Mouse (Mus musculus) hindlimb bud, embryonic 11.5 days (tissue): ENCODE measurements around the gene Lrrfip2.

Experiments used
- DNase-seq: peaks from one replicate; pipeline ENCODE4 v3.0.0-alpha.2; 2012; ENCODE audit warnings: low read depth, low spot score; ENCODE audit errors: extremely low spot score

Gene Lrrfip2

GRCm38 (mm10) chr9:111117126-111117642 lies at the start of gene Lrrfip2:
Gene Lrrfip2, plus strand, starts transcription at chr9:111117592.
- no peak for DNase-seq

DNA sequence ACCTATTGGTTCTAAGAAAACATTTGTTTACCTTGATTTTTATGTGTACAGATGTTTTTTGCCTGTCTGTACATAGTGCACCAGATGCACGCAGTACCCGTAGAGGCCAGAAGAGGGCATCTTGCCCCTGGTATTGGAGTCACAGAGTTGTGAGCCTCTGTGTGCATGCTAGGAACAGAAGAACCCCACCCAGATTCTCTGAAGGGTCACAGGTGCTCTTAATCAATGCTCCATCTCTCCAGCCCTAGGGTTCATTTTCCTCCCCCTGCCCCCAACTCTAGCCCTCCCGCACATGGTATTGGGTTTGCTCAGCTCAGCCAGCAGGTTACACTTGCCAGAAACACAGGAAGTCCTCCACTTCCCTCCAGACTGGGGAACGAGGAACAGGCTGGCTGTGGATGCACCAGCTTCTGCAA lies 46.8 kb upstream of the Lrrfip2 start:
- DNase-seq, result peak; percentile 56

GRCm38 (mm10) chr9:111072175-111072574 lies 45.2 kb upstream of the Lrrfip2 start:
- no peak for DNase-seq

- DNase-seq, result no peak
These were observed 44.4 kb upstream of the Lrrfip2 start for GRCm38 (mm10) chr9:111072971-111073370.

DNA sequence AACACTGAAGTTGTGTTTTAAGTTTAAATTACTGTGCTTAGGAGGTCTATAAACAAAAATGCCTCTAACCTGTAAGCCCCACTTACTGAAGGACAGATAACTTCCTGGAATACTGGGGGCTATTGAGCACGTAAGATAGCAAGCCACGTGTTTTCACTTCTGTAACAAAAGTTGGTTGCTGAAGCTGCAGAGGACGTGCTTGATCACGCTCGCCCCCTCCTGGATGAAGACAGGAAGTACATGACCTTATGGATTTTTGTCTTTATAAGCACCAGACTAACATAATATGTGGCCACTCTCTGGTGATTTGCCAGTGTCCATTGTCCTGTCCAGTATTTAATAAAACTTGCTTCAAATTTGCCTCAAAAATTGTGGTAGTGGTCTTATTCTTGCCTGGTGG lies 39.6 kb upstream of the Lrrfip2 start:
- DNase-seq, result no peak

- DNase-seq, result no peak
These were observed 36.6 kb upstream of the Lrrfip2 start for GRCm38 (mm10) chr9:111080801-111081200.

- no peak for DNase-seq
These were observed 35.6 kb upstream of the Lrrfip2 start for GRCm38 (mm10) chr9:111081765-111082164.

- no peak for DNase-seq
These were observed 32.1 kb upstream of the Lrrfip2 start for GRCm38 (mm10) chr9:111085329-111085728.

- DNase-seq, result no peak
These were observed 31.3 kb upstream of the Lrrfip2 start for GRCm38 (mm10) chr9:111086137-111086536.

GRCm38 (mm10) chr9:111086995-111087606 lies 30.3 kb upstream of the Lrrfip2 start:
- DNase-seq, result no peak

DNA sequence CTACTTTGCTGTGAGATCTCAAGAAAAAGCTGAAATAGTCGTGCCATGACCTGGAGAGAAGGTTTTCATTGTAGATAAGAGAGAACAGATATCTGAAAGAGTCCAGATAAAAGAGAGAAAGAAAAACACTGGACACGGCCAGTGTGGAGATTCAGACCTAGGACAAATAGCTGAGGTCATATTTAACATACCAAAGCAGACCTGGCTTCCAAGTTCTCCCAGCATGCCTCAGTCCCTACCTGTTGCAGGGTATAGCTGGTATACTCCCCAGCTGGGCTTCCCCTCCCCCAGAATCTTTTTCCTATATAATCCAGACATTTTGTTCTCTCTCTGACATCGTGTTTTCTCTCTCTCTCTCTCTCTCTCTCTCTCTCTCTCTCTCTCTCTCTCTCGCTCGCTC lies 29.4 kb upstream of the Lrrfip2 start:
- no peak for DNase-seq

DNA sequence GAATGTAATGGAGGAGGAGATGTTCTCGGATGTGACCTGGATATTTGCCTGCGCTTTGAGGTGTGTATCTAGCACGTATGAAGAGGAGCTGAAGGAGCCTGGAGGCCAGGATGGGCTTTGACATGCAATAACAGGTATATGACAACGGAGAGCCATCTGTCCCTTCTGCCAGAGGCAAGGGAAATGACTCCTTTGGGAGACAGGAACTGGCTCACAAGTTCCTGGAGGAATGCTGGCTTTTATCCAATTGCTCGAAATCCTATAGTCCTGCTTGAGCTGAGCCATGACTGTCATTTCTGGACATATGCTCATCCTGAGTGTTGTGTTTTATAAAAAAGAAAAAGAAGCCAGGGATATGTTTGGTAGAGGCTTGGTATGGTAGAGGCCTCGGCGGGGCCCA lies 28.5 kb upstream of the Lrrfip2 start:
- DNase-seq, result no peak

- no peak for DNase-seq
These were observed 24.7 kb upstream of the Lrrfip2 start for GRCm38 (mm10) chr9:111092657-111093056.

DNA sequence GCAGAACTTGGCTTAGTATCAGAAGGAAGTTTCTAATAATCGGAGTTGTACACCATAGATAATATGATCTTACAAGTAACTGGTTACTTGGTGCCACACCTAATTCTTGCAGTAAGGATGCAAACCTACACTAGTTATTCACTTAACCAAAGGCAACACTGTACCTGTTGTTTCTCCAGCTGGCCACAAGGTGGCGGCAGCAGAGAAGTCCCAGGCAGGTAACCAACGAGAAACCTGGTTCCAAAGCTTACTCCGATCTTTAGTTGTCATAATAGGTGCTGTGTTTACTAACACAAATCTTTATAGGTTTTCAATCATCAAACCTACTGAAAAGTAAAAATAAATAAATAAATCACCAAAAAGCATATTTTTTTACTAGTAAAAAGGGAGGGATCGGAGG lies 24.3 kb upstream of the Lrrfip2 start:
- DNase-seq, result no peak

GRCm38 (mm10) chr9:111094626-111095025 lies 22.8 kb upstream of the Lrrfip2 start:
- DNase-seq, result no peak

- DNase-seq, result no peak
These were observed 21.7 kb upstream of the Lrrfip2 start for GRCm38 (mm10) chr9:111095710-111096109.

- no peak for DNase-seq
These were observed 20.7 kb upstream of the Lrrfip2 start for GRCm38 (mm10) chr9:111096419-111097326.

- DNase-seq, result no peak
These were observed 19.8 kb upstream of the Lrrfip2 start for GRCm38 (mm10) chr9:111097543-111097942.

DNA sequence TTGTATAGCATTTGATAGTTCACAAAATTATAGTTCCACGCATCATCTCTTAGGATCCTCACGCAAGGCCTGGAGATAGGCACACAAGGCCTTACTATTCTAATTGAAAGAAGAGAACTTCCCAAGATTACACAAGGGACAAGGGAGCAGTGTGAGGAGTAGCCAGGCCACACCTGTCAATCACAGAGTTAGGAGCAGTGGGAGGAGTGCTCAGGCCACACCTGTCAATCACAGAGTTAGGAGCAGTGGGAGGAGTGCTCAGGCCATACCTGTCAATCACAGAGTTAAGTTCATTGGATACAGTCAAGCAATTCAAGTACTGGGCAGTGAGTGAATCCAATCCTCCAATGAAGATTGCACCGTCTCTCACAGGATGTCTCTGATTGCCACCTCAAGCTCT lies 17.0 kb upstream of the Lrrfip2 start:
- DNase-seq, result no peak

DNA sequence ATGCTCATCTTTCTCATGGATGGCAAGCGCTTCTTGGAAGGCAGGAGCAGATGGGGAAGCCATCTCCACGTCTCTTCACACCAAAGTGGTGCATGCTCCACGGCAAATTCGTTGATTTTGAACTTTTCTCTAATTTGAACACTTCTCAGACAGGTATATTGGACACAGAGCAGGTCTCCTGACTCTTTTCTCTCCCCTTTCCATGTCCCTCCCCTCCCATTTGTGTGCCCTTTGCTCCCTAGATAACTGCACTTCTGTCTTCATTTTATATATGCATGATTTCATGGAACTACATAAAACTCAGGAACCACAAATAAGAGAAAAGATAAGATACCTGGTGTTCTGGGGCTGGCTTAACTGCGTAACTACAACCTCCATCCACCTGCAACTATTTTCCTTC lies 14.1 kb upstream of the Lrrfip2 start:
- DNase-seq, result no peak

- DNase-seq, result no peak
These were observed 13.5 kb upstream of the Lrrfip2 start for GRCm38 (mm10) chr9:111103893-111104292.

DNA sequence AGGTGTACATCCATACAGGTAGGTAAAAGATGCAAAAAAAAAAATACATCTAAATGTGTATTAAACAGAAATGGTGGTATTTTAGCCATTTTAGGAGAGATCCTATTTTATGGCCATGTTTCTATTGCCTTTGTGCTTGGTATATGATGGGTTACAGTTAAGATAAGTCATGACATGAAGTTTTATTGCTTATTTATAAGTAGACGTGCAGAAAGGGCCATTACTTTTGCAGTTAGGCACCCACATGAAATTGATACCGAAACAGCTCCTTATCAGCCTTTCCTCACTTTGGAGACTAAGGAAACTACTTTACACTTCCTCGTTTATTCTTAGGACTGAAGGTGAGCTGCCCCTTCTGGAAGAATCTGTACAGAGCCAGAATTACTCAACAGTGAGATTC lies 9.5 kb upstream of the Lrrfip2 start:
- no peak for DNase-seq
